Mouse (Mus musculus) MEL (cell line): ENCODE measurements around the gene Wdr72.

ENCODE experiments used
- CHD1 ChIP-seq: IDR thresholded peaks from 2 replicates; pipeline ENCODE4 v1.6.1; 2012; ENCODE audit warnings: low read depth, mild to moderate bottlenecking, inconsistent platforms, low read length, improper control_type of control experiment
- CTCF ChIP-seq, 3 experiments: IDR thresholded peaks in 2 of 3; conservative IDR thresholded peaks in 1 of 3; 2 replicates each; pipeline ENCODE4 v1.5.1; 2011 to 2012; ENCODE audit warnings: low read length in 3 of 3, low read depth in 2 of 3, mild to moderate bottlenecking in 2 of 3, improper control_type of control experiment in 1 of 3, inconsistent platforms in 1 of 3, mixed read lengths in 1 of 3, moderate library complexity in 1 of 3; ENCODE audit not compliant: control insufficient read depth in 1 of 3, insufficient read depth in 1 of 3, poor library complexity in 1 of 3, severe bottlenecking in 1 of 3
- ELF1 ChIP-seq: IDR thresholded peaks from 2 replicates; pipeline ENCODE4 v1.6.1; 2014; ENCODE audit warnings: low read depth, mild to moderate bottlenecking, inconsistent platforms, low read length, improper control_type of control experiment, moderate library complexity
- EP300 ChIP-seq, 2 experiments: IDR thresholded peaks; 2 replicates each; pipeline ENCODE4 v1.6.1; 2011; ENCODE audit warnings: improper control_type of control experiment in 2 of 2, low read length in 2 of 2, low read depth in 1 of 2, mild to moderate bottlenecking in 1 of 2
- MAFK ChIP-seq: IDR thresholded peaks from 2 replicates; pipeline ENCODE4 v1.6.1; 2011; ENCODE audit warnings: low read depth, mild to moderate bottlenecking, low read length, improper control_type of control experiment, borderline replicate concordance
- MYC ChIP-seq: IDR thresholded peaks from 2 replicates; pipeline ENCODE4 v1.6.1; 2011; ENCODE audit warnings: low read depth, mild to moderate bottlenecking, low read length, improper control_type of control experiment, moderate library complexity
- NELFE ChIP-seq: IDR thresholded peaks from 2 replicates; pipeline ENCODE4 v1.6.1; 2011; ENCODE audit warnings: low read depth, low read length, improper control_type of control experiment
- POLR2A ChIP-seq, 2 experiments: IDR thresholded peaks; 2 replicates each; pipeline ENCODE4 v1.6.1; 2011 to 2012; ENCODE audit warnings: low read length in 2 of 2, mild to moderate bottlenecking in 2 of 2, control low read depth in 1 of 2, improper control_type of control experiment in 1 of 2, low read depth in 1 of 2, moderate library complexity in 1 of 2; ENCODE audit not compliant: control insufficient read depth in 1 of 2, insufficient read depth in 1 of 2, poor library complexity in 1 of 2
- POLR2AphosphoS2 ChIP-seq: IDR thresholded peaks from 2 replicates; pipeline ENCODE4 v1.6.1; 2011; ENCODE audit warnings: low read length, improper control_type of control experiment
- USF2 ChIP-seq, 2 experiments: IDR thresholded peaks; 2 replicates each; pipeline ENCODE4 v1.6.1; 2011 to 2012; ENCODE audit warnings: improper control_type of control experiment in 2 of 2, low read length in 2 of 2, borderline replicate concordance in 1 of 2, inconsistent platforms in 1 of 2, low read depth in 1 of 2, mild to moderate bottlenecking in 1 of 2; ENCODE audit not compliant: insufficient read depth in 1 of 2
- ZC3H11A ChIP-seq: IDR thresholded peaks from 2 replicates; pipeline ENCODE4 v1.6.1; 2012; ENCODE audit warnings: low read depth, mild to moderate bottlenecking, inconsistent platforms, low read length, improper control_type of control experiment
- ZNF384 ChIP-seq: IDR thresholded peaks from 2 replicates; pipeline ENCODE4 v1.6.1; 2012; ENCODE audit warnings: low read depth, mild to moderate bottlenecking, inconsistent platforms, low read length, improper control_type of control experiment

DNA sequence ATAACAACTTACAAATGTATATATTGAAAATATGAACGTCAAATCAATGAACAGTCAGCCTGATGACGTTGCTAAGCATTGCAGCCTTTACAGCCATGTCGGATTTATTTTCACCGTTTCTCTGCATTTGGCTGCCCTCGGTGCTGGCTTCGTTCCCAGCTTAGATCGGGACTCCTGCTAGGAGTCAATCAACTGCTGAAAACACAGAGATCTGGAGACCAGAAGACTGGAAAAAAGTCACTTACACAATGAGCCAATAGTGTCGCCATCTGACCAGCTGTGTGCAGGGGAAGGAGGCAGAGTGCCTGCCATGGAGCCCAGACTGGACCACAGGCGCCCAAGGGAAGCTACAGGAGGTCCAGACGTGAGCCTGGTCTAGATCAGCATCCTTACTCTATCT lies 43.4 kb upstream of the Wdr72 start:
- TF ChIP-seq ZC3H11A, result no peak
- TF ChIP-seq POLR2AphosphoS2, result no peak
- no peak for TF ChIP-seq CHD1
- no peak for TF ChIP-seq NELFE
- no peak for TF ChIP-seq POLR2A (IDR thresholded peaks at IDR 0.05; ENCODE audit: control insufficient read depth in 1 of 2, insufficient read depth in 1 of 2, low read depth in 1 of 2, low read length in 2 of 2, poor library complexity in 1 of 2)
- TF ChIP-seq MAFK, result no peak
- no peak for TF ChIP-seq CTCF (IDR thresholded peaks at IDR 0.05 in 2 of 3, conservative IDR thresholded peaks at IDR 0.05 in 1 of 3; ENCODE audit: control insufficient read depth in 1 of 3, insufficient read depth in 1 of 3, low read depth in 2 of 3, low read length in 3 of 3, poor library complexity in 1 of 3, severe bottlenecking in 1 of 3)
- TF ChIP-seq EP300 (IDR thresholded peaks at IDR 0.05; ENCODE audit: low read depth in 1 of 2, low read length in 2 of 2), result no peak
- no peak for TF ChIP-seq ZNF384
- TF ChIP-seq ELF1, result no peak
- no peak for TF ChIP-seq USF2 (IDR thresholded peaks at IDR 0.05; ENCODE audit: borderline replicate concordance in 1 of 2, insufficient read depth in 1 of 2, low read depth in 1 of 2, low read length in 2 of 2)
- TF ChIP-seq MYC, result no peak
